Comparison of ENCODE assay signal across 8 mouse cellular contexts in genomic region chr16:29735371-29736008, GRCm38 (mm10).
DNase-seq lines count a peak whose midpoint lies in the region; ATAC-seq lines count a peak whose summit lies in the region.

No protein-coding gene starts in this region.

- 0 out of 2 replicates have a peak overlapping the region, but pooled peaks have one; percentile 25 for H3K4me2 ChIP-seq in midbrain, embryonic 12.5 days (replicated peaks)

- no peaks in the 10 kb centered on the region for H3K36me3 ChIP-seq in midbrain, embryonic 12.5 days

- 15% methylated on average over 12 of the region's 12 CpGs for WGBS in midbrain, embryonic 12.5 days

- no peaks in the 10 kb centered on the region for H3K9me3 ChIP-seq in midbrain, embryonic 12.5 days

- no peak overlapping the region for H3K9ac ChIP-seq in midbrain, embryonic 12.5 days (replicated peaks)

- peak overlapping the region; percentile 49; the same call in 1 of the 2 replicates for H3K27ac ChIP-seq in midbrain, embryonic 12.5 days (replicated peaks)

- no peak overlapping the region for H3K4me3 ChIP-seq in midbrain, embryonic 12.5 days

- peak; percentile 48 to 73 for ATAC-seq in hematopoietic stem cell, adult 5-6 weeks (replicated peaks in 1 of 2; ENCODE audit: insufficient read depth in 1 of 2, low FRiP score in 2 of 2, low TSS enrichment in 1 of 2, low read depth in 1 of 2, poor library complexity in 2 of 2, severe bottlenecking in 2 of 2)
- ATAC-seq in midbrain, embryonic 12.5 days (ENCODE audit: low FRiP score, low read depth), result no peak

- peak; percentile 33 for DNase-seq in heart, adult 9 months (ENCODE audit: low spot score in 2 of 2)
- DNase-seq in heart, adult 8-10 months (ENCODE audit: low spot score), result no peak
- DNase-seq in R1 (ENCODE audit: low read depth, low spot score), result peak; percentile 54
- no peak for DNase-seq in ovary, postnatal 10 days (ENCODE audit: low spot score)
- no peak for DNase-seq in layer of hippocampus, adult 11-12 months (ENCODE audit: low spot score)
- no peak for DNase-seq in cerebellum, adult 18-20 months

- H3K4me1 ChIP-seq in midbrain, embryonic 12.5 days, result peaks cover 18% of the 10 kb centered on the region

- peaks cover 91% of the 10 kb centered on the region for H3K27me3 ChIP-seq in midbrain, embryonic 12.5 days

Comparison
In these comparisons a context has a peak if more than half of its experiments do, and no peak if none do; other contexts are left out.
1. DNase-seq: peak in heart, adult 9 months (2 of 2) and R1 (single experiment); none in heart, adult 8-10 months (single experiment), ovary, postnatal 10 days (single experiment), layer of hippocampus, adult 11-12 months (single experiment) and cerebellum, adult 18-20 months (0 of 2).